Comparison of ENCODE assay signal across 13 mouse cellular contexts in genomic region chr9:73336039-73336438, GRCm38 (mm10).
"Had no signal": no experiment of that assay in that cellular context is flagged by ENCODE, and none has a peak within 500 bp of the region (broad histone marks: within the 10 kb centered on the region; RNA-seq: fewer than 3 reads in every experiment).

No protein-coding gene starts in this region.

- DNase-seq: kidney, adult 11 months; kidney, adult 8-10 months; kidney, postnatal 10 days; kidney, postnatal 36 days; layer of hippocampus, postnatal 36 days; liver; lung, adult 18-20 months; lung, postnatal 10 days; lung, postnatal 36 days; retina, postnatal 1 day; thymus, adult 2 months; thymus, postnatal 14 days; thymus, postnatal 4 days had no signal
